Mouse (Mus musculus) limb, embryonic 14.5 days (tissue): ENCODE measurements around the gene Gm21887. TPM values are rescaled to one million over a fixed set of nuclear protein-coding genes. Genes with fewer than 3 reads are reported as not detected.
"Not testable (repeated sequence)": the region's sequence is repeated elsewhere in the genome, so short reads cannot be mapped to it uniquely, and the experiment has no call there.

Source experiments
- ATAC-seq: fragments of 200-750 bp; cut with Nextera tagmentation; 2 replicates; pipeline ENCODE4 v1.8.0; 2017; ENCODE audit warnings: low read depth, moderate number of reproducible peaks, moderate TSS enrichment; ENCODE audit not compliant: low FRiP score
- DNase-seq: peaks from one replicate; pipeline ENCODE4 v3.0.0-alpha.2; 2015; ENCODE audit warnings: low spot score
- H3K27ac ChIP-seq: fragments of 300-500 bp; sonication (generic); replicated peaks from 2 replicates; pipeline ENCODE4 v1.5.1; 2014; ENCODE audit warnings: low read depth, mild to moderate bottlenecking, low read length, moderate library complexity, mixed read lengths
- H3K27me3 ChIP-seq: fragments of 300-500 bp; sonication (generic); 2 replicates; pipeline ENCODE4 v1.6.1; 2014; ENCODE audit warnings: low read length, mixed read lengths; ENCODE audit not compliant: control insufficient read depth, insufficient read depth
- H3K36me3 ChIP-seq: fragments of 300-500 bp; sonication (generic); 2 replicates; pipeline ENCODE4 v1.6.1; 2014; ENCODE audit warnings: mild to moderate bottlenecking, low read length, moderate library complexity, mixed read lengths; ENCODE audit not compliant: control insufficient read depth, insufficient read depth
- H3K4me1 ChIP-seq: fragments of 300-500 bp; sonication (generic); 2 replicates; pipeline ENCODE4 v1.6.1; 2014; ENCODE audit warnings: antibody characterized with exemption, low read length, mixed read lengths; ENCODE audit not compliant: control insufficient read depth, insufficient read depth
- H3K4me2 ChIP-seq: fragments of 300-500 bp; sonication (generic); replicated peaks from 2 replicates; pipeline ENCODE4 v1.6.1; 2014; ENCODE audit warnings: low read depth, mild to moderate bottlenecking, low read length, moderate library complexity; ENCODE audit not compliant: severe bottlenecking
- H3K4me3 ChIP-seq: fragments of 300-500 bp; sonication (generic); replicated peaks from 2 replicates; pipeline ENCODE4 v1.5.1; 2014; ENCODE audit warnings: low read length
- H3K9ac ChIP-seq: fragments of 300-500 bp; sonication (generic); 2 replicates; pipeline ENCODE4 v1.6.1; 2014; ENCODE audit warnings: mild to moderate bottlenecking, low read depth, low read length, moderate library complexity; ENCODE audit not compliant: severe bottlenecking
- H3K9me3 ChIP-seq: fragments of 300-500 bp; sonication (generic); 2 replicates; pipeline ENCODE4 v1.6.1; 2016; ENCODE audit warnings: low read length; ENCODE audit not compliant: control insufficient read depth
- WGBS: fragments of 180-500 bp; shearing (Covaris S2); extraction: QIAGEN DNeasy Blood & Tissue Kit; methylation state at CpG from one replicate; pipeline ENCODE4 v1.1.7; 2014; 5-methylcytosine and 5-hydroxymethylcytosine counted together
- polyA plus RNA-seq, 2 experiments: library from polyadenylated mRNA; depleted of rRNA in 1 of 2; stranded (reverse) in 1 of 2; unstranded in 1 of 2; fragments of >200 nt; fragmentation: Nextera tagmentation in 1 of 2; extraction: Ambion mirVana in 1 of 2; gene quantifications; 2 replicates each; pipeline versions ENCODE4 v1.2.1 to v1.2.3; 2012 to 2014

Gm21887 gene
- polyA plus RNA-seq, 2 experiments: 187 to 580 TPM

- WGBS: 40% methylated on average over 37 of the region's 37 CpGs
- H3K4me2 ChIP-seq: peak overlapping the region; percentile 100
- 0 out of 2 replicates have a peak overlapping the region, but pooled peaks have one; percentile 59 for H3K27ac ChIP-seq
- H3K4me3 ChIP-seq: peak overlapping the region; percentile 49
- H3K9me3 ChIP-seq: peaks cover 58% of the 10 kb centered on the region
- DNase-seq: peak; percentile 90
- not testable (repeated sequence) for H3K36me3 ChIP-seq, H3K4me1 ChIP-seq
- peak overlapping the region; percentile 53 for H3K9ac ChIP-seq
- H3K27me3 ChIP-seq: peaks cover 15% of the 10 kb centered on the region
- ATAC-seq: peak; percentile 90
These were observed 11.5 kb upstream of the Gm21887 start for GRCm38 (mm10) chrX:169997854-169998456.

GRCm38 (mm10) chrX:169998559-169999219, 10.8 kb upstream of the Gm21887 start:
- peaks cover 15% of the 10 kb centered on the region for H3K27me3 ChIP-seq
- not testable (repeated sequence) for H3K9ac ChIP-seq, DNase-seq, H3K27ac ChIP-seq, H3K36me3 ChIP-seq, H3K4me1 ChIP-seq, ATAC-seq
- H3K4me3 ChIP-seq: peak overlapping the region; percentile 49
- peak overlapping the region; percentile 100 for H3K4me2 ChIP-seq
- 62% methylated on average over 4 of the region's 4 CpGs for WGBS
- peaks cover 53% of the 10 kb centered on the region for H3K9me3 ChIP-seq

DNA sequence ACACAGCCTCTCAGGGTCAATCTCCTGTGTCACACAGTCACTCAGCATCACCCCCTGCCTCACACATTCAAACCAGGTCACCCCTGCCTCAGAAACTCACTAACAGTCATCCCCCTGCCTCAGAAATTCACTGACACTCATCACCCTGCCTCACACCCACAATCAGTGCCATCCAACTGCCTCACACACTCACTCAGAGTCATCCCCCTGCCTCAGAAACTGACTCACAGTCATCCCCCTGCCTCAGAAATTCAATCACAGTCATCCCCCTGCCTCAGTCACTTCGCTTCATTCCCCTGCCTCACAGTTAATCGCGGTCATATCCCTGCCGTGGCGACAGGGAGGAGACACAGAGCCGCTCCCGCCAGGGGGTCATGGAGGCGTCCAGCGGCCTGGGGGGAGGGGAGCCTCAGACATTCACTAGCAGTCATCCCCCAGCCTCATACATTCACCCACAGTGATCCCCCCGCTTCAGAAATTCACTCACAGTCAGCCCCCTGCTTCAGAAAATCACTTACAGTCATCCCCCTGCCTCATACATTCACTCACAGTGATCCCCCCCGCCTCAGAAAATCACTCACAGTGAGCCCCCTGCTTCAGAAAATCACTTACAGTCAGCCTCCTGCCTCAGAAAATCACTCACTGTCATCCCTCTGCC, 10.1 kb upstream of the Gm21887 start:
- peak; percentile 2 for DNase-seq
- H3K4me1 ChIP-seq, H3K4me2 ChIP-seq, H3K36me3 ChIP-seq, H3K4me3 ChIP-seq, H3K27ac ChIP-seq, ATAC-seq, H3K9ac ChIP-seq: not testable (repeated sequence)
- Histone ChIP-seq H3K27me3 (peaks cover 11% of the 10 kb centered on the region), H3K9me3 (peaks cover 54% of the 10 kb centered on the region)
- WGBS: 45% methylated on average over 11 of the region's 11 CpGs

DNA sequence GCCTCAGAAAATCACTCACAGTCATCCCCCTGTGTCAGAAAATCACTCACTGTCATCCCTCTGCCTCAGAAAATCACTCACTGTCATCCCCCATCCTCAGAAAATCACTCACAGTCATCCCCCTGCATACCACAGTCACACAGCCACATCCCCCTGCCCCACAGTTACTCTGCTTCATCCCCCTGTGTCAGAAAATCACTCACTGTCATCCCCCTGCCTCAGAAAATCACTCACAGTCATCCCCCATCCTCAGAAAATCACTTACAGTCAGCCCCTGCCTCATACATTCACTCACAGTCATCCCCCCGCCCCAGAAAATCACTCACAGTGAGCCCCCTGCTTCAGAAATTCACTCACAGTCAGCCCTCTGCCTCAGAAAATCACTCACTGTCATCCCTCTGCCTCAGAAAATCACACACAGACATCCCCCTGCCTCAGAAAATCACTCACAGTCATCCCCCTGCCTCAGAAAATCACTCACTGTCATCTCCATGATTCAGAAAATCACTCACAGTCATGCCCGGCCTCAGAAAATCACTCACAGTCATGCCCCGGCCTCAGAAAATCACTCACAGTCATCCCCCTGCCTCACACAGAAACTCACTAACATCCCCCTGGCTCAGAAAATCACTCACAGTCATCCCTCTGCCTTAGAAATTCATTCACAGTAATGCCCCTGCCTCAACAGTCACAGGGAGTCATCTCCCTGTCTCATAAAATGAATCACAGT, 9.4 kb upstream of the Gm21887 start:
- not testable (repeated sequence) for H3K9ac ChIP-seq, DNase-seq, H3K4me3 ChIP-seq, ATAC-seq, H3K27me3 ChIP-seq, H3K36me3 ChIP-seq, H3K4me2 ChIP-seq, H3K27ac ChIP-seq, H3K4me1 ChIP-seq
- WGBS: 77% methylated on average over 3 of the region's 3 CpGs
- H3K9me3 ChIP-seq: peaks cover 49% of the 10 kb centered on the region

- not testable (repeated sequence) for H3K27ac ChIP-seq, H3K36me3 ChIP-seq, H3K4me3 ChIP-seq, H3K27me3 ChIP-seq, H3K4me2 ChIP-seq, DNase-seq, H3K4me1 ChIP-seq, H3K9ac ChIP-seq, ATAC-seq
- 34% methylated on average over 6 of the region's 6 CpGs for WGBS
- peaks cover 48% of the 10 kb centered on the region for H3K9me3 ChIP-seq
These were observed 8.6 kb upstream of the Gm21887 start for GRCm38 (mm10) chrX:170000642-170001387.

DNA sequence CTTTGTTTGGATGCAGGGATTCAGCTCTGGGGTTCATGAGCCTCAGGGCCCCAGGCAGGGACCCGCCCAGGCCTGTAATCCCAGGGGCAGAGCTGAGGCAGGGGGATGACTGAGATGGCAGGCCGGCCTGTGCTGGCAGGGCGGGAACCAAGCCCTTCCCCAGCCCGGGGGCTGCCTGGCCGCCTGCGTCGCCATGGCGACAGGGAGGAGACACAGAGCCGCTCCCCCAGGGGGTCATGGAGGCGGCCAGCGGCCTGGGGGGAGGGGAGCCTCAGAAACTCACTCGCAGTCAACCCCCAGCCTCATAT, 8.1 kb upstream of the Gm21887 start:
- not testable (repeated sequence) for H3K27ac ChIP-seq, H3K9ac ChIP-seq, H3K36me3 ChIP-seq, H3K4me3 ChIP-seq, H3K4me2 ChIP-seq, H3K27me3 ChIP-seq, ATAC-seq, H3K4me1 ChIP-seq, DNase-seq
- peaks cover 46% of the 10 kb centered on the region for H3K9me3 ChIP-seq
- WGBS: 28% methylated on average over 10 of the region's 12 CpGs

- H3K4me1 ChIP-seq, H3K27ac ChIP-seq, H3K27me3 ChIP-seq, ATAC-seq, DNase-seq, H3K4me2 ChIP-seq, H3K9ac ChIP-seq, H3K36me3 ChIP-seq, H3K4me3 ChIP-seq: not testable (repeated sequence)
- H3K9me3 ChIP-seq: peaks cover 44% of the 10 kb centered on the region
- 42% methylated on average over 12 of the region's 18 CpGs for WGBS
These were observed 6.8 kb upstream of the Gm21887 start for GRCm38 (mm10) chrX:170002510-170003197.
